Mouse (Mus musculus) adrenal gland, adult 10 weeks (tissue): ENCODE data around the gene Fdxacb1. TPM values are rescaled to one million over a fixed set of nuclear protein-coding genes. Genes with fewer than 3 reads are reported as not detected.

Experiments used
- polyA plus RNA-seq: library from polyadenylated mRNA; stranded (reverse); fragments of 350-450 nt; fragmentation: Illumina TruSeq; extraction: RNeasy Lipid Tissue Mini Kit (QIAGEN cat#74804); gene quantifications from one replicate; pipeline ENCODE4 v1.2.3, GENCODE M21; 2014; ENCODE audit warnings: low read depth, low replicate concordance

Gene Fdxacb1
- 6.4 TPM for polyA plus RNA-seq

GRCm38 (mm10) chr9:50768107-50769002 lies at the start of gene Fdxacb1:
TSS of gene Fdxacb1 (plus strand) at chr9:50768236.

GRCm38 (mm10) chr9:50738914-50739870 lies 28.8 kb upstream of the Fdxacb1 start, which contains the start of gene Dixdc1:
TSS of gene Dixdc1 (minus strand) at chr9:50739517.

GRCm38 (mm10) chr9:50746214-50746677 lies 21.8 kb upstream of the Fdxacb1 start, which contains the start of gene 2310030G06Rik:
TSS of gene 2310030G06Rik (minus strand) at chr9:50746536.

GRCm38 (mm10) chr9:50751323-50751722 lies 16.7 kb upstream of the Fdxacb1 start, which contains the start of gene Cryab:
TSS of gene Cryab (plus strand) at chr9:50751325.

GRCm38 (mm10) chr9:50752054-50752602 lies 15.9 kb upstream of the Fdxacb1 start, which contains the start of gene Hspb2:
TSS of gene Hspb2 (minus strand) at chr9:50752354.

GRCm38 (mm10) chr9:50774991-50775612 lies 7.1 kb downstream of the Fdxacb1 start, which contains the start of the genes Alg9 and 1110032A03Rik:
TSS of gene Alg9 (plus strand) at chr9:50775019.
TSS of gene 1110032A03Rik (minus strand) at chr9:50775520.

Other genes starting within 250 kb of the Fdxacb1 start
- 169 TPM for gene Pts, start 239.5 kb upstream of the Fdxacb1 start, polyA plus RNA-seq
- gene Il18, start 213.4 kb upstream of the Fdxacb1 start, polyA plus RNA-seq, result 18.4 TPM
- 0.52 TPM for gene Bco2, start 213.1 kb upstream of the Fdxacb1 start, polyA plus RNA-seq
- gene Tex12, start 206.9 kb upstream of the Fdxacb1 start, polyA plus RNA-seq, result not detected
- gene Sdhd, start 164.4 kb upstream of the Fdxacb1 start, polyA plus RNA-seq, result 192 TPM
- gene Timm8b, start 164.3 kb upstream of the Fdxacb1 start, polyA plus RNA-seq, result 132 TPM
- gene Pih1d2, start 150.9 kb upstream of the Fdxacb1 start, polyA plus RNA-seq, result 6.1 TPM
- gene Nkapd1, start 150.8 kb upstream of the Fdxacb1 start, polyA plus RNA-seq, result 107 TPM
- 128 TPM for gene Dlat, start 108.5 kb upstream of the Fdxacb1 start, polyA plus RNA-seq
- 10.2 TPM for gene Dixdc1, start 28.7 kb upstream of the Fdxacb1 start, polyA plus RNA-seq
- gene 2310030G06Rik, start 21.7 kb upstream of the Fdxacb1 start, polyA plus RNA-seq, result 18.0 TPM
- 7.9 TPM for gene Cryab, start 16.9 kb upstream of the Fdxacb1 start, polyA plus RNA-seq
- gene Hspb2, start 15.9 kb upstream of the Fdxacb1 start, polyA plus RNA-seq, result not detected
- 10.5 TPM for gene Alg9, start 6.8 kb downstream of the Fdxacb1 start, polyA plus RNA-seq
- gene 1110032A03Rik, start 7.3 kb downstream of the Fdxacb1 start, polyA plus RNA-seq, result 140 TPM
- gene Ppp2r1b, start 77.1 kb downstream of the Fdxacb1 start, polyA plus RNA-seq, result 46.8 TPM
- 44.8 TPM for gene Sik2, start 240.8 kb downstream of the Fdxacb1 start, polyA plus RNA-seq